Mouse (Mus musculus): Measurements from ENCODE around the gene Itgb1bp1. TPM values are rescaled to one million over a fixed set of nuclear protein-coding genes. Genes with fewer than 3 reads are reported as not detected.
A peak's percentile ranks its signal among the peaks of the same experiment; 100 is the strongest.

Itgb1bp1 gene
- polyA plus RNA-seq, 1 experiment from 2014 or later: 38.7 TPM

GRCm38 (mm10) chr12:21286712-21287650 lies 897 bp upstream of the Itgb1bp1 start:
- H3K9me3 ChIP-seq (replicated peaks; ENCODE audit: control insufficient read depth, low read length): no peaks in the 10 kb centered on the region
- ATAC-seq (replicated peaks; ENCODE audit: extremely low read depth, insufficient read depth, low FRiP score): no peak
- peak overlapping the region; percentile 78 for H3K4me3 ChIP-seq (ENCODE audit: low read length)
- peaks cover 8% of the 10 kb centered on the region for H3K36me3 ChIP-seq (ENCODE audit: control insufficient read depth, insufficient read depth)
- no peaks in the 10 kb centered on the region for H3K27me3 ChIP-seq (ENCODE audit: control insufficient read depth, insufficient read depth, low read length)
- peaks cover 20% of the 10 kb centered on the region for H3K4me1 ChIP-seq (ENCODE audit: control insufficient read depth, insufficient read depth, low read length)
- peak overlapping the region; percentile 81 for H3K27ac ChIP-seq (ENCODE audit: low read length)
- peak overlapping the region; percentile 90 for H3K9ac ChIP-seq (ENCODE audit: low read length)
- H3K4me2 ChIP-seq (ENCODE audit: low read depth, low read length): peak overlapping the region; percentile 84
- 30% methylated on average over 18 of the region's 18 CpGs for WGBS

- no peaks in the 10 kb centered on the region for H3K9me3 ChIP-seq (replicated peaks; ENCODE audit: control insufficient read depth, low read length)
- H3K27ac ChIP-seq (ENCODE audit: low read length): peak overlapping the region; percentile 76
- no peaks in the 10 kb centered on the region for H3K36me3 ChIP-seq (ENCODE audit: control insufficient read depth, insufficient read depth)
- WGBS: under 1% methylated on average over 47 of the region's 47 CpGs
- peaks cover 20% of the 10 kb centered on the region for H3K4me1 ChIP-seq (ENCODE audit: control insufficient read depth, insufficient read depth, low read length)
- H3K4me3 ChIP-seq (ENCODE audit: low read length): peak overlapping the region; percentile 78
- peak; percentile 80 for ATAC-seq (replicated peaks; ENCODE audit: extremely low read depth, insufficient read depth, low FRiP score)
- no peaks in the 10 kb centered on the region for H3K27me3 ChIP-seq (ENCODE audit: control insufficient read depth, insufficient read depth, low read length)
- H3K9ac ChIP-seq (ENCODE audit: low read length): peak overlapping the region; percentile 91
- peak overlapping the region; percentile 91 for H3K4me2 ChIP-seq (ENCODE audit: low read depth, low read length)
These were observed 409 bp downstream of the Itgb1bp1 start for GRCm38 (mm10) chr12:21285508-21286242.

- Histone ChIP-seq H3K4me2 (ENCODE audit: low read depth, low read length) (peak within 1 kb of the TSS; percentile 91), H3K9me3 (replicated peaks; ENCODE audit: control insufficient read depth, low read length) (no peaks in the 10 kb centered on the region), H3K36me3 (ENCODE audit: control insufficient read depth, insufficient read depth) (no peaks in the 10 kb centered on the region), H3K4me1 (ENCODE audit: control insufficient read depth, insufficient read depth, low read length) (peaks cover 20% of the 10 kb centered on the region), H3K27me3 (ENCODE audit: control insufficient read depth, insufficient read depth, low read length) (no peaks in the 10 kb centered on the region), H3K4me3 (ENCODE audit: low read length) (peak within 1 kb of the TSS; percentile 78), H3K9ac (ENCODE audit: low read length) (peak within 1 kb of the TSS; percentile 91), H3K27ac (ENCODE audit: low read length) (peak within 1 kb of the TSS; percentile 81)
- no peak for ATAC-seq (replicated peaks; ENCODE audit: extremely low read depth, insufficient read depth, low FRiP score)
- 51% methylated on average over 11 of the region's 11 CpGs for WGBS
These were observed 1.2 kb downstream of the Itgb1bp1 start, which contains the start of gene Cpsf3 for GRCm38 (mm10) chr12:21284761-21285441. Gene Cpsf3 (plus strand): TSS chr12:21285391.

- Histone ChIP-seq H3K9ac (ENCODE audit: low read length) (no peak overlapping the region), H3K27me3 (ENCODE audit: control insufficient read depth, insufficient read depth, low read length) (no peaks in the 10 kb centered on the region), H3K4me1 (ENCODE audit: control insufficient read depth, insufficient read depth, low read length) (no peaks in the 10 kb centered on the region), H3K9me3 (replicated peaks; ENCODE audit: control insufficient read depth, low read length) (no peaks in the 10 kb centered on the region), H3K4me2 (ENCODE audit: low read depth, low read length) (no peak overlapping the region), H3K27ac (ENCODE audit: low read length) (no peak overlapping the region), H3K36me3 (ENCODE audit: control insufficient read depth, insufficient read depth) (peaks cover 6% of the 10 kb centered on the region), H3K4me3 (ENCODE audit: low read length) (no peak overlapping the region)
- 82% methylated on average over 1 of the region's 1 CpGs for WGBS
- no peak for ATAC-seq (replicated peaks; ENCODE audit: extremely low read depth, insufficient read depth, low FRiP score)
These were observed 8.7 kb downstream of the Itgb1bp1 start for GRCm38 (mm10) chr12:21277352-21277864.

- Histone ChIP-seq H3K4me2 (ENCODE audit: low read depth, low read length) (no peak overlapping the region), H3K27me3 (ENCODE audit: control insufficient read depth, insufficient read depth, low read length) (no peaks in the 10 kb centered on the region), H3K9me3 (replicated peaks; ENCODE audit: control insufficient read depth, low read length) (no peaks in the 10 kb centered on the region), H3K36me3 (ENCODE audit: control insufficient read depth, insufficient read depth) (peaks cover 28% of the 10 kb centered on the region), H3K4me3 (ENCODE audit: low read length) (no peak overlapping the region), H3K4me1 (ENCODE audit: control insufficient read depth, insufficient read depth, low read length) (no peaks in the 10 kb centered on the region), H3K27ac (ENCODE audit: low read length) (no peak overlapping the region), H3K9ac (ENCODE audit: low read length) (no peak overlapping the region)
- ATAC-seq (replicated peaks; ENCODE audit: extremely low read depth, insufficient read depth, low FRiP score): no peak
- WGBS: 75% methylated on average over 7 of the region's 7 CpGs
These were observed 11.6 kb downstream of the Itgb1bp1 start for GRCm38 (mm10) chr12:21274446-21274845.

- Histone ChIP-seq H3K36me3 (ENCODE audit: control insufficient read depth, insufficient read depth) (peaks cover 36% of the 10 kb centered on the region), H3K4me3 (ENCODE audit: low read length) (no peak overlapping the region), H3K9ac (ENCODE audit: low read length) (no peak overlapping the region), H3K9me3 (replicated peaks; ENCODE audit: control insufficient read depth, low read length) (no peaks in the 10 kb centered on the region), H3K4me2 (ENCODE audit: low read depth, low read length) (no peak overlapping the region), H3K27me3 (ENCODE audit: control insufficient read depth, insufficient read depth, low read length) (no peaks in the 10 kb centered on the region), H3K4me1 (ENCODE audit: control insufficient read depth, insufficient read depth, low read length) (peaks cover 3% of the 10 kb centered on the region), H3K27ac (ENCODE audit: low read length) (no peak overlapping the region)
- WGBS: 80% methylated on average over 8 of the region's 8 CpGs
- ATAC-seq (replicated peaks; ENCODE audit: extremely low read depth, insufficient read depth, low FRiP score): no peak
These were observed 17.9 kb downstream of the Itgb1bp1 start for GRCm38 (mm10) chr12:21268083-21268616.

GRCm38 (mm10) chr12:21266784-21267098 lies 19.3 kb downstream of the Itgb1bp1 start:
- Histone ChIP-seq H3K36me3 (ENCODE audit: control insufficient read depth, insufficient read depth) (peaks cover 37% of the 10 kb centered on the region), H3K27ac (ENCODE audit: low read length) (no peak overlapping the region), H3K4me2 (ENCODE audit: low read depth, low read length) (no peak overlapping the region), H3K27me3 (ENCODE audit: control insufficient read depth, insufficient read depth, low read length) (no peaks in the 10 kb centered on the region), H3K4me1 (ENCODE audit: control insufficient read depth, insufficient read depth, low read length) (peaks cover 3% of the 10 kb centered on the region), H3K4me3 (ENCODE audit: low read length) (no peak overlapping the region), H3K9ac (ENCODE audit: low read length) (no peak overlapping the region), H3K9me3 (replicated peaks; ENCODE audit: control insufficient read depth, low read length) (no peaks in the 10 kb centered on the region)
- 75% methylated on average over 2 of the region's 2 CpGs for WGBS
- no peak for ATAC-seq (replicated peaks; ENCODE audit: extremely low read depth, insufficient read depth, low FRiP score)

GRCm38 (mm10) chr12:21265946-21266783 lies 19.9 kb downstream of the Itgb1bp1 start:
- Histone ChIP-seq H3K9me3 (replicated peaks; ENCODE audit: control insufficient read depth, low read length) (no peaks in the 10 kb centered on the region), H3K4me3 (ENCODE audit: low read length) (no peak overlapping the region), H3K9ac (ENCODE audit: low read length) (no peak overlapping the region), H3K4me1 (ENCODE audit: control insufficient read depth, insufficient read depth, low read length) (peaks cover 3% of the 10 kb centered on the region), H3K4me2 (ENCODE audit: low read depth, low read length) (no peak overlapping the region), H3K27me3 (ENCODE audit: control insufficient read depth, insufficient read depth, low read length) (no peaks in the 10 kb centered on the region), H3K36me3 (ENCODE audit: control insufficient read depth, insufficient read depth) (peaks cover 31% of the 10 kb centered on the region), H3K27ac (ENCODE audit: low read length) (no peak overlapping the region)
- 74% methylated on average over 14 of the region's 14 CpGs for WGBS
- peak; percentile 56; the same call in 1 of the 2 replicates for ATAC-seq (replicated peaks; ENCODE audit: extremely low read depth, insufficient read depth, low FRiP score)
